Mouse (Mus musculus) G1E (cell line): Measurements from ENCODE around the gene Ifitm10.

Experiments used
- CTCF ChIP-seq: IDR thresholded peaks from 2 replicates; pipeline ENCODE4 v1.5.1; 2012; ENCODE audit warnings: low read depth, low read length, inconsistent platforms, mixed read lengths
- GATA1 ChIP-seq: IDR thresholded peaks from 2 replicates; pipeline ENCODE4 v1.6.1; 2012; ENCODE audit warnings: borderline replicate concordance, low read length, inconsistent platforms, mixed read lengths
- GATA2 ChIP-seq: IDR thresholded peaks from 2 replicates; pipeline ENCODE4 v1.6.1; 2012; ENCODE audit warnings: low read depth, low read length, inconsistent platforms, borderline replicate concordance
- POLR2AphosphoS5 ChIP-seq: IDR thresholded peaks from 2 replicates; pipeline ENCODE4 v1.6.1; 2012; ENCODE audit warnings: low read depth, low read length, inconsistent platforms; ENCODE audit not compliant: insufficient replicate concordance
- TAL1 ChIP-seq: conservative IDR thresholded peaks from 2 replicates; pipeline ENCODE4 v1.6.1; 2012; ENCODE audit warnings: low read depth, low read length, inconsistent platforms, mixed read lengths

- TF ChIP-seq CTCF (no peak), POLR2AphosphoS5 (no peak), TAL1 (no peak), GATA1 (no peak), GATA2 (no peak)
Observed at GRCm38 (mm10) chr7:142351569-142351968, 22.0 kb downstream of the Ifitm10 start.
